Mouse (Mus musculus) kidney, adult 2 months (tissue): ENCODE results near the gene Rab11fip5. TPM values are rescaled to one million over a fixed set of nuclear protein-coding genes. Genes with fewer than 3 reads are reported as not detected.
A peak's percentile ranks its signal among the peaks of the same experiment; 100 is the strongest.

Experiments
- DNase-seq: peaks from one replicate; pipeline ENCODE4 v3.0.0; 2021
- H3K27ac ChIP-seq: fragments of 200-500 bp; 2 replicates; pipeline ENCODE4 v1.5.1; 2012; ENCODE audit warnings: low read depth, low read length, control low read depth, inconsistent platforms; ENCODE audit not compliant: insufficient read depth
- H3K27me3 ChIP-seq: fragments of 200-500 bp; replicated peaks from 2 replicates; pipeline ENCODE4 v1.6.1; 2012; ENCODE audit warnings: mild to moderate bottlenecking, moderate library complexity, low read length, inconsistent platforms; ENCODE audit not compliant: control insufficient read depth, insufficient read depth
- H3K36me3 ChIP-seq: fragments of 200-500 bp; 2 replicates; pipeline ENCODE4 v1.6.1; 2012; ENCODE audit warnings: mild to moderate bottlenecking, moderate library complexity, low read length, inconsistent platforms; ENCODE audit not compliant: control insufficient read depth, insufficient read depth
- H3K4me1 ChIP-seq: fragments of 200-500 bp; 2 replicates; pipeline ENCODE4 v1.6.1; 2011; ENCODE audit warnings: low read length; ENCODE audit not compliant: control insufficient read depth, insufficient read depth
- H3K4me3 ChIP-seq: fragments of 200-500 bp; 2 replicates; pipeline ENCODE4 v1.5.1; 2011; ENCODE audit warnings: mild to moderate bottlenecking, low read depth, low read length, control low read depth; ENCODE audit not compliant: insufficient read depth
- CTCF ChIP-seq: fragments of 200-500 bp; conservative IDR thresholded peaks from 2 replicates; pipeline ENCODE4 v1.5.1; 2011; ENCODE audit warnings: low read depth, mild to moderate bottlenecking, control low read depth, low read length, moderate library complexity, mixed read lengths; ENCODE audit not compliant: insufficient read depth, insufficient read length
- POLR2A ChIP-seq: fragments of 200-500 bp; IDR thresholded peaks from one replicate; pipeline ENCODE4 v1.6.1; 2011; ENCODE audit warnings: low read depth, low read length, control low read depth
- WGBS: fragments of 180-500 bp; shearing (Covaris S2); methylation state at CpG from one replicate; pipeline ENCODE4 v1.1.7; 2018; 5-methylcytosine and 5-hydroxymethylcytosine counted together
- polyA plus RNA-seq: library from polyadenylated mRNA; depleted of rRNA; stranded (reverse); fragments of >200 nt; gene quantifications from 2 replicates; pipeline ENCODE4 v1.2.3, GENCODE M21; 2012

Rab11fip5 gene
- polyA plus RNA-seq, 1 experiment: 56.8 TPM

DNA sequence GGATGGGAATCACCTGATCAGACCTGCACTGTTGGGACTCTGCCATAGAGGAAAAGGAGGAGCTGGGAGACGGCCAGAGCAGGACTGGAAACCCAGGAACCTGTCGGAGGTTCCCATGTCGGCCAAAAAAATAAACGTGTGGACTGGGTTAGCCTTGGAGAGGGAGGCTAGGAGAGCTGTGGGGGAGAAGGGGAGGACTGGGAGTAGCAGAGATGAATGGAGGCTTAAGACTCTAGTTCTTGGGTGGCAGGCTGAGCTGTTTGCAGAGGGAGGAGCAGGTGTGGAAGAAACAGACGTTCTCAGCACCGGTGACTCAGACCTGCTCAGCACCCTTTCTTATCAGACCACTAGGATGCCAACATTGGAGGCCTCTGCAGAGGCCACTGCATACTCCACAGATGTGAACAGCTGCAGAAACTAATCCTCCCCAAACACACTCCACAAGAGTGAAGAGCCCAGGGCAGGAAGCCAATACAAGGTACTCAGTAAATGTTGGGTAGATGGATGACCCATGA is 43.2 kb downstream of the Rab11fip5 start:
- Histone ChIP-seq H3K27ac (peak overlapping the region; percentile 65), H3K4me3 (0 out of 2 replicates have a peak overlapping the region, but pooled peaks have one; percentile 16), H3K27me3 (no peaks in the 10 kb centered on the region), H3K4me1 (peaks cover 15% of the 10 kb centered on the region; the same call in 1 of the 2 replicates), H3K36me3 (no peaks in the 10 kb centered on the region)
- TF ChIP-seq POLR2A (no peak), CTCF (no peak)
- 15% methylated on average over 6 of the region's 6 CpGs for WGBS
- DNase-seq: peak; percentile 89

DNA sequence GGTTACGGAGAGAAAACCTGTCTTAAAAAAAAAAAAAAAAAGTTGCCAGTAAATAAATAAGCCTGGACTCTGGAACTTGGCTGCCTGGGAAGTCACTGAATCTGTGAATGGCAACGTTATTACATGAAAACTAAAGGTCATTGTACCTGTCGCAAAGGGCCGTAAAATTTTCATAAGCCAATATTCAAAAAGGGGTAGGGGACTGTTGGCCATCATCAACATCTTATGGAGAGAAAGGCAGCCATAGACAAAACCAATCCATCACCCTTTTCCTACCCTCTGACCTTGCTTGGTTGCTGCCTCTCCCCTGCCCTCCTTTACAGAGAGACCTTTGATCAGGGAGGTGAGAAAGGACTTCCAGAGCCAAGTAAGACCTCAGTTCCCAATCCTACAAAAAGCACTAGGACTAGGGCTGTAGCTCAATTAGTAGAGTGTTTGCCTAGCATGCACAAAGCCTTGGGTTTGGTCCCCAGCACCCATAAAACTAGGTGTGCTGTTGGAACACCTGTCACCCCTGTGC is 44.7 kb downstream of the Rab11fip5 start:
- TF ChIP-seq CTCF (no peak), POLR2A (no peak)
- peak overlapping the region; percentile 58 for H3K27ac ChIP-seq
- H3K4me1 ChIP-seq: peaks cover 21% of the 10 kb centered on the region; the same call in 1 of the 2 replicates
- WGBS: 56% methylated on average over 4 of the region's 4 CpGs
- H3K36me3 ChIP-seq: no peaks in the 10 kb centered on the region
- H3K27me3 ChIP-seq: no peaks in the 10 kb centered on the region
- H3K4me3 ChIP-seq: no peak overlapping the region
- peak; percentile 75 for DNase-seq

DNA sequence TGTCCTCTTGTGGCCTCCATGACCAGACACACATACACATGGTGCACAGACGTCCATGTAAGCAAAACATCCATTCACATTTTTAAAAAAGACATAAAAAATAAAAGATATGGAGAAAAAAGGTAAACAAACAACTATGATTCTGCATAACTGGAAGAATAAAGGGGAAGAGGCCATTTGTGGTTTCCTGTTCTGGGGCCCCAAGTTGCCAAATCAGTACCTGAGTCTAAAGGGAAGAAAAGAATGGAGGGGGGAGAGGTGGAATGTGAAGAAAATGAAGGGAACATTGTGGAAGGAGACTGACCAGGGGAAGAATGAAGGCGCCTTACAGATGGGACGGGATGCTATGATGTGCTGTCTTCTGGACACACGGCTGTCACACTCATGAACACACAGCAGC is 47.9 kb downstream of the Rab11fip5 start:
- DNase-seq: no peak
- H3K4me1 ChIP-seq: peaks cover 19% of the 10 kb centered on the region; the same call in 1 of the 2 replicates
- H3K27ac ChIP-seq: no peak overlapping the region
- TF ChIP-seq CTCF (no peak), POLR2A (no peak)
- 87% methylated on average over 4 of the region's 4 CpGs for WGBS
- H3K27me3 ChIP-seq: no peaks in the 10 kb centered on the region
- H3K36me3 ChIP-seq: no peaks in the 10 kb centered on the region
- H3K4me3 ChIP-seq: no peak overlapping the region

DNA sequence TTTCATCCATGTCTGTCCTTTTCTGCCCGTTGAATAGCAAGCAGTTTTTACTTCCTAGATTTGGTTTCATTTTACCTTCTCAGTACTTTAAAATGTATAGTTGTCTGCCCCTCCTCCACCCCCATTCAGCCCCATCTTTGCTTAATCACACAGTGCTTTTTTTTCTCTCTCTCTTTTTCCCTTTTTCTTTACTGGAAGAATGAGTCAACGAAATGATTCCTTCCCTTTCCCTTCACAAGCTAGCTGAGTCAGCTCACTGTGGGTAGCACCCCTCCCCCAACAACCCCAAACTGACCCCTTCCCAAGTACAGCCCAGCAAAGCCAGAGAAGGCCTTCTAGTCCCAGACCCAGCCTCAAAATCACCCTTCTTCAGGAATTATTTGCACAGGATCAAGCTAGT is 49.3 kb downstream of the Rab11fip5 start:
- H3K4me1 ChIP-seq: peaks cover 16% of the 10 kb centered on the region; the same call in 1 of the 2 replicates
- no peak for DNase-seq
- no peaks in the 10 kb centered on the region for H3K27me3 ChIP-seq
- H3K4me3 ChIP-seq: no peak overlapping the region
- TF ChIP-seq POLR2A: no peak
- no peak for TF ChIP-seq CTCF
- H3K36me3 ChIP-seq: no peaks in the 10 kb centered on the region
- H3K27ac ChIP-seq: no peak overlapping the region
- 35% methylated on average over 2 of the region's 2 CpGs for WGBS

DNA sequence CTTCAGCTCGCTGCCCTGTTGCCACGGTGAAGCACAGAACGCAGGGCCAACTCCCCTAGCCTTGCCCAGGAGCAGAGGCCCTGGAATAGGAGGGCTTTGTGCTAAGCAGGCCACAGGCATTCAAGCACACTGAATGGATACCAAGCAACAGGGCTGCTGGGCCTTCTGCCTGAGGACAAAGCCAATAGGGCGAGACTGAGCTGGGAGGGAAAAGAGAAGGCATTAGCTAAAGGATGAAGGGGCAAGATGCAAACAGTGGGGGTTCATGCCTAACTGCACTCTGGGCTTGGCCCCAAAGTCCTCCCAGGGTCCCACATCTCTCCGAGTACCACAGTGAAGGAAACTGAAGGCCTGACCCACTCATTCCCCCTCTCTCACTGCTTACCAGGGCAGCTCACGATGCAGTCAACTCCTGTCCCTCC is 54.0 kb downstream of the Rab11fip5 start:
- no peak for DNase-seq
- Histone ChIP-seq H3K27me3 (no peaks in the 10 kb centered on the region), H3K36me3 (no peaks in the 10 kb centered on the region), H3K4me1 (peaks cover 3% of the 10 kb centered on the region; the same call in 1 of the 2 replicates), H3K27ac (no peak overlapping the region), H3K4me3 (no peak overlapping the region)
- 90% methylated on average over 6 of the region's 6 CpGs for WGBS
- TF ChIP-seq POLR2A: no peak
- no peak for TF ChIP-seq CTCF

DNA sequence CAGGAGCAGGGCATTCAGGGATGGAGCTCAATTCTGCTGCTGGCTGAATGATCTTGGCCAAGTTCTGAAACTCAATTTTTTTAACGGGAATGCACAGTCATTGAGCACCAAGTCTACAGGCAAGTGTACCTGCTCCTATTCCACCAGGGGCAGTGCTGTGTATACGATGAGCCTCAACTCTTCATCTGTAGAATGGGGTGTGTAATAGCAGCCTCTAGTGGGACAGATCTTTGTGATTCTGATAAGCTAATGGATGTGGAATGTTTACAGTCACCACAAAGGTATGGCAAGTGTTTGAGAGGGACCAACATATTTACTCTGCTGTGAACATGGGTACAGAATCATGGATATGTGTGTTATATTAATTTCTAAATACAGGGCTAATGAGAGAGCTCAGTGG is 58.2 kb downstream of the Rab11fip5 start:
- 83% methylated on average over 2 of the region's 2 CpGs for WGBS
- H3K36me3 ChIP-seq: no peaks in the 10 kb centered on the region
- H3K4me1 ChIP-seq: no peaks in the 10 kb centered on the region

DNA sequence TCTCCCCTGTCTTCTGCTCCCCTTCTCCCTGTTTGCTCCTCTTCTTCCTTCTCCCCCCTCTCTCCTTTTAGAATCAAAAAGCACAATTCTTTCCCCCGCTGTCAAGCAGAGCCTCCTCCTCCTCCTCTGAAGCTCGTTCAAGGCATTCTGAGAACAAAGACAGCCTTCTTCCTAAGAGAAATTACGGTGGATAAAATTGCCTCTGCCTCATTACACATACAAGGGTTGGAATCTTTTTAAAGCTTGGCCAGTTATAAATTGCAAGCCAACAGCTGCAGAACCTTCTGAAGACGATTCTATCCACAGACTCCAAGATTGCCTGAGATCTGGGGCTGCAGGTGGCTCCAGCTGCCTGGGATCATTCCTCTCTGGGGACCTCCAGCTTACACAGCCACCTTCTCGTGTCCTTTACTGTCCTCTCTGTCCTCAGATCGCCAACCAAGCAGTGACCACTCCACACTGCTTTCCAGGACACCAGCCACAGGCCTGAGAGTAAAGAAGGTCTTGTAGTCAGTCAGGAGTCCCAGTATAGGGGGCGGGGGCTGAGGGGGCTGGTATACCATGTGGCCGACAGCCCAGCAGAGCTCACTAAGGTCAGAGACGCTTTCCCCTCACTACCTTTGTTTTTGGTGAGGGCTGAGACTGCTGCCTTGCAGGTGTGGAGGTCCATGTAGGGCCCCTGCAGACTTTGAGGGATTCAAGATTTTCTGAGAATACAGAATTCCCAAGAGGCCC is 60.2 kb downstream of the Rab11fip5 start:
- TF ChIP-seq POLR2A (no peak), CTCF (no peak)
- WGBS: 56% methylated on average over 9 of the region's 9 CpGs
- H3K36me3 ChIP-seq: no peaks in the 10 kb centered on the region

More for the DNA sequence above, 58.2 kb downstream of the Rab11fip5 start:
- TF ChIP-seq CTCF: no peak
- TF ChIP-seq POLR2A: no peak
- H3K27me3 ChIP-seq: no peaks in the 10 kb centered on the region
- DNase-seq: no peak
- H3K27ac ChIP-seq: no peak overlapping the region
- no peak overlapping the region for H3K4me3 ChIP-seq

DNA sequence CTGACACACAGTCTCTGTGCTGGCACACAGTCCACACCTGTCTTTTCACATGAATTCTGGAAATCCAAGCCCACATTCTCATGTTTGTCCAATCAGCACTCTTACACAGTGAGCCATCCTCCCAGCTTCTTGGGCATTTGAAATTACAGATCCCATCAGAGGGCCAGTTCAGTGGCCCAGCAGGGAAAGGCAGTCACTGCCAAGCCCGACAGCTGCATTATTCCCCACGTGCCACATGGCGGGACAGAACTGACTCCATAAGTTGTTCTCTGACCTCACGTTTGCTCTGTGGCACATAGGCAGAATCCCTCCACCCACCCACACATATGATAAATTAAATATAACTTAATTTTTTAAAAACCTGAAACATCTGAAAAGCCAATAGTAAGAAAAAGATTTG is 66.5 kb downstream of the Rab11fip5 start:
- Histone ChIP-seq H3K4me3 (no peak overlapping the region), H3K36me3 (no peaks in the 10 kb centered on the region), H3K27ac (no peak overlapping the region), H3K27me3 (no peaks in the 10 kb centered on the region), H3K4me1 (peaks cover 2% of the 10 kb centered on the region; the same call in 1 of the 2 replicates)
- TF ChIP-seq CTCF: no peak
- no peak for TF ChIP-seq POLR2A
- DNase-seq: no peak
- 88% methylated on average over 4 of the region's 4 CpGs for WGBS

More for the DNA sequence above, 60.2 kb downstream of the Rab11fip5 start:
- DNase-seq: no peak
- H3K27me3 ChIP-seq: no peaks in the 10 kb centered on the region
- no peak overlapping the region for H3K27ac ChIP-seq
- no peaks in the 10 kb centered on the region for H3K4me1 ChIP-seq
- H3K4me3 ChIP-seq: no peak overlapping the region
